Mouse (Mus musculus) midbrain, embryonic 16.5 days (tissue): ENCODE results near the gene Pgp. TPM values are rescaled to one million over a fixed set of nuclear protein-coding genes. Genes with fewer than 3 reads are reported as not detected.
"Not testable (repeated sequence)": the region's sequence is repeated elsewhere in the genome, so short reads cannot be mapped to it uniquely, and the experiment has no call there.

Experiments used
- ATAC-seq: fragments of 200-750 bp; cut with Nextera tagmentation; 2 replicates; pipeline ENCODE4 v1.8.0; 2017; ENCODE audit warnings: moderate TSS enrichment
- H3K27ac ChIP-seq: fragments of 300-500 bp; sonication (generic); 2 replicates; pipeline ENCODE4 v1.5.1; 2014; ENCODE audit warnings: mild to moderate bottlenecking, low read length, mixed read lengths
- H3K27me3 ChIP-seq: fragments of 300-500 bp; sonication (generic); 2 replicates; pipeline ENCODE4 v1.6.1; 2014; ENCODE audit warnings: low read depth, low read length, mixed read lengths; ENCODE audit not compliant: control insufficient read depth, insufficient read depth
- H3K36me3 ChIP-seq: fragments of 300-500 bp; sonication (generic); 2 replicates; pipeline ENCODE4 v1.6.1; 2014; ENCODE audit warnings: mild to moderate bottlenecking, low read length, moderate library complexity, mixed read lengths; ENCODE audit not compliant: control insufficient read depth, insufficient read depth
- H3K4me1 ChIP-seq: fragments of 300-500 bp; sonication (generic); 2 replicates; pipeline ENCODE4 v1.6.1; 2014; ENCODE audit warnings: mild to moderate bottlenecking, low read length, mixed read lengths; ENCODE audit not compliant: control insufficient read depth, insufficient read depth
- H3K4me2 ChIP-seq: fragments of 300-500 bp; sonication (generic); 2 replicates; pipeline ENCODE4 v1.6.1; 2014; ENCODE audit warnings: mild to moderate bottlenecking, low read length, mixed read lengths
- H3K4me3 ChIP-seq: fragments of 300-500 bp; sonication (generic); 2 replicates; pipeline ENCODE4 v1.5.1; 2014; ENCODE audit warnings: low read depth, mild to moderate bottlenecking, low read length, moderate library complexity, mixed read lengths
- H3K9ac ChIP-seq: fragments of 300-500 bp; sonication (generic); 2 replicates; pipeline ENCODE4 v1.6.1; 2014; ENCODE audit warnings: low read depth, low read length, mixed read lengths
- H3K9me3 ChIP-seq: fragments of 300-500 bp; sonication (generic); replicated peaks from 2 replicates; pipeline ENCODE4 v1.6.1; 2014; ENCODE audit warnings: mild to moderate bottlenecking, low read length, mixed read lengths; ENCODE audit not compliant: control insufficient read depth, poor library complexity, severe bottlenecking
- WGBS: fragments of 180-500 bp; shearing (Covaris S2); extraction: QIAGEN DNeasy Blood & Tissue Kit; methylation state at CpG from one replicate; pipeline ENCODE4 v1.1.7; 2014; 5-methylcytosine and 5-hydroxymethylcytosine counted together
- polyA plus RNA-seq: library from polyadenylated mRNA; unstranded; fragments of >200 nt; fragmentation: Nextera tagmentation; extraction: Ambion mirVana; gene quantifications from 2 replicates; pipeline ENCODE4 v1.2.1, GENCODE M21; 2015

Pgp gene
- polyA plus RNA-seq: 64.2 and 70.2 TPM in 2 replicates

GRCm38 (mm10) chr17:24469910-24470602 is at the start of gene Pgp, which contains the start of gene E4f1:
Pgp (plus strand) TSS chr17:24470392.
E4f1 (minus strand) TSS chr17:24470313.
- no peaks in the 10 kb centered on the region for H3K9me3 ChIP-seq
- peaks cover 5% of the 10 kb centered on the region; the same call in 1 of the 2 replicates for H3K36me3 ChIP-seq
- peak; percentile 97 for ATAC-seq
- H3K4me3 ChIP-seq: peak within 1 kb of the TSS; percentile 92
- peak within 1 kb of the TSS; percentile 86 for H3K27ac ChIP-seq
- H3K4me1 ChIP-seq: peaks cover 22% of the 10 kb centered on the region
- peak within 1 kb of the TSS; percentile 92 for H3K9ac ChIP-seq
- H3K4me2 ChIP-seq: peak within 1 kb of the TSS; percentile 99
- under 1% methylated on average over 68 of the region's 75 CpGs for WGBS
- no peaks in the 10 kb centered on the region for H3K27me3 ChIP-seq

GRCm38 (mm10) chr17:24423114-24423513 is 47.1 kb upstream of the Pgp start:
- Histone ChIP-seq H3K27me3 (no peaks in the 10 kb centered on the region), H3K9ac (no peak overlapping the region), H3K4me2 (no peak overlapping the region), H3K36me3 (peaks cover 37% of the 10 kb centered on the region), H3K9me3 (no peaks in the 10 kb centered on the region), H3K4me1 (peaks cover 11% of the 10 kb centered on the region; the same call in 1 of the 2 replicates), H3K27ac (no peak overlapping the region), H3K4me3 (no peak overlapping the region)
- ATAC-seq: no peak
- WGBS: 92% methylated on average over 4 of the region's 4 CpGs

GRCm38 (mm10) chr17:24424489-24424888 is 45.7 kb upstream of the Pgp start:
- H3K9me3 ChIP-seq: no peaks in the 10 kb centered on the region
- H3K27me3 ChIP-seq: no peaks in the 10 kb centered on the region
- H3K4me3 ChIP-seq: no peak overlapping the region
- no peak overlapping the region for H3K4me2 ChIP-seq
- no peak overlapping the region for H3K27ac ChIP-seq
- peaks cover 11% of the 10 kb centered on the region; the same call in 1 of the 2 replicates for H3K4me1 ChIP-seq
- ATAC-seq: no peak
- WGBS: 93% methylated on average over 5 of the region's 5 CpGs
- H3K36me3 ChIP-seq: peaks cover 37% of the 10 kb centered on the region
- no peak overlapping the region for H3K9ac ChIP-seq

GRCm38 (mm10) chr17:24425326-24425725 is 44.9 kb upstream of the Pgp start:
- H3K9me3 ChIP-seq, H3K27ac ChIP-seq, ATAC-seq, H3K4me3 ChIP-seq, H3K9ac ChIP-seq, H3K27me3 ChIP-seq, H3K4me2 ChIP-seq: not testable (repeated sequence)
- peaks cover 11% of the 10 kb centered on the region; the same call in 1 of the 2 replicates for H3K4me1 ChIP-seq
- 93% methylated on average over 4 of the region's 8 CpGs for WGBS
- H3K36me3 ChIP-seq: peaks cover 33% of the 10 kb centered on the region

GRCm38 (mm10) chr17:24425905-24426304 is 44.3 kb upstream of the Pgp start:
- H3K9ac ChIP-seq: no peak overlapping the region

GRCm38 (mm10) chr17:24426471-24427169 is 43.6 kb upstream of the Pgp start, which contains the start of gene Eci1:
Eci1 (plus strand) TSS chr17:24426641.
- Histone ChIP-seq H3K4me1 (peaks cover 11% of the 10 kb centered on the region; the same call in 1 of the 2 replicates), H3K4me2 (peak within 1 kb of the TSS; percentile 68), H3K9me3 (no peaks in the 10 kb centered on the region), H3K4me3 (peak within 1 kb of the TSS; percentile 65), H3K9ac (peak within 1 kb of the TSS; percentile 88), H3K27me3 (no peaks in the 10 kb centered on the region), H3K27ac (peak within 1 kb of the TSS; percentile 92), H3K36me3 (peaks cover 21% of the 10 kb centered on the region)
- ATAC-seq: peak; percentile 95
- under 1% methylated on average over 45 of the region's 48 CpGs for WGBS

More at GRCm38 (mm10) chr17:24425905-24426304, 44.3 kb upstream of the Pgp start:
- no peak for ATAC-seq
- Histone ChIP-seq H3K4me1 (peaks cover 11% of the 10 kb centered on the region; the same call in 1 of the 2 replicates), H3K27me3 (no peaks in the 10 kb centered on the region), H3K4me3 (no peak overlapping the region), H3K36me3 (peaks cover 28% of the 10 kb centered on the region), H3K27ac (no peak overlapping the region), H3K4me2 (no peak overlapping the region; the same call in 1 of the 2 replicates), H3K9me3 (no peaks in the 10 kb centered on the region)
- 91% methylated on average over 7 of the region's 7 CpGs for WGBS

- Histone ChIP-seq H3K9me3 (no peaks in the 10 kb centered on the region), H3K27ac (peak overlapping the region; percentile 92; the same call in 1 of the 2 replicates), H3K4me1 (peaks cover 11% of the 10 kb centered on the region; the same call in 1 of the 2 replicates), H3K4me2 (peak overlapping the region; percentile 68), H3K27me3 (no peaks in the 10 kb centered on the region), H3K4me3 (peak overlapping the region; percentile 65), H3K36me3 (peaks cover 20% of the 10 kb centered on the region), H3K9ac (peak overlapping the region; percentile 88; the same call in 1 of the 2 replicates)
- WGBS: 5% methylated on average over 8 of the region's 8 CpGs
- no peak for ATAC-seq
Observed at GRCm38 (mm10) chr17:24427170-24427557, 43.0 kb upstream of the Pgp start.

GRCm38 (mm10) chr17:24429201-24429983 is 40.8 kb upstream of the Pgp start:
- peaks cover 11% of the 10 kb centered on the region; the same call in 1 of the 2 replicates for H3K4me1 ChIP-seq
- no peaks in the 10 kb centered on the region for H3K27me3 ChIP-seq
- H3K4me2 ChIP-seq: no peak overlapping the region
- no peak for ATAC-seq
- H3K27ac ChIP-seq: no peak overlapping the region
- H3K9me3 ChIP-seq: no peaks in the 10 kb centered on the region
- H3K4me3 ChIP-seq: no peak overlapping the region
- H3K9ac ChIP-seq: no peak overlapping the region
- 76% methylated on average over 14 of the region's 14 CpGs for WGBS
- peaks cover 8% of the 10 kb centered on the region; the same call in 1 of the 2 replicates for H3K36me3 ChIP-seq
